Mouse (Mus musculus) 416B (cell line): ENCODE data around the gene Tsr3.
"Not testable (repeated sequence)": the region's sequence is repeated elsewhere in the genome, so short reads cannot be mapped to it uniquely, and the experiment has no call there.

Source experiments
- DNase-seq: peaks from one replicate; pipeline ENCODE4 v3.0.0; 2011; ENCODE audit warnings: low read depth

The Tsr3 gene

DNA sequence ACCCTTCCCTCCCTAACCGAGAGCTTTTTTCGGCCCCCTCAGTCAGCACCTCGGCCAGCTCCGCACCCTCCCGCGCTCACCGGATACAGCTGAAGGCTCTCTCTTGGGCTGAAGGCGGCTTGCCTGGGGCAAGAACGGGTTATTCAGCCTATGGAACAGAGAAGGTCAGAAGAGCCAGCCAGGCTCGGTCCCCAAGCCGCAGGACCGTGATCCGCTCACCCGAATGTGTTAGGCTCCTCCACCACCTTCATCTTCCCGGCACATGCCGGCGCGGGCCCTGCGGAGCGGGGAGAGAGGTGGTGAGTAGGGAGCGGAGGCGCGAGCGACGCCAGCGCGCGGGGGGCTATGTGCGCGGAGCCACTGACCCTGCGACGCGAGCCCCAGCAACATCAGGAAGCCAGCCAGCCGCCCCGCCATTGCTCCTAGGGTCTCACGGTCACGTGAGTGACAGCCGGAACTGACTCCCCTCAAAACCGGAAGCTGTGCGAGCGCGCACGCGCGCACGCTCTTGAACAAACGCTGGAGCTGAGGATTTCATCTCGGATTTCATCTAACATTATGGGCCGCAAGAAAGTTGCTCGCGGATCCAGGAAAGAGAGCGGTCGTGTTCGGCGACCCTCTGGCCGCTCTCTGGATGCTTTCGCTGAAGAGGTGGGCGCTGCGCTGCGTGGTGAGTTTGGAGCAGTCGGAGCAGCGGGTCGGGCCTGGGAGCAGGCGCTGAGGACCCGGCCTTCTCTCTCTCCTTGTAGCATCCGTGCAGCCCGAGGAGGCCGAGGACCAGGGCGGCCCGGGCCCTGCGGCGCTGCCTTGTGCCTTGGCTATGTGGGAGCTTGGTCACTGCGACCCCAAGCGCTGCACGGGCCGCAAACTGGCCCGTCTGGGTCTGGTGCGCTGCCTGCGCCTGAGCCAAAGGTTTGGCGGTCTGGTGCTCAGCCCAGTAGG is at the start of gene Tsr3, which contains the start of gene Gnptg:
TSS of gene Tsr3 (plus strand) at position 476 of the 942 bp plus-strand sequence.
TSS of gene Gnptg (minus strand) at position 430 of the 942 bp plus-strand sequence.
- DNase-seq, result peak; percentile 92

DNA sequence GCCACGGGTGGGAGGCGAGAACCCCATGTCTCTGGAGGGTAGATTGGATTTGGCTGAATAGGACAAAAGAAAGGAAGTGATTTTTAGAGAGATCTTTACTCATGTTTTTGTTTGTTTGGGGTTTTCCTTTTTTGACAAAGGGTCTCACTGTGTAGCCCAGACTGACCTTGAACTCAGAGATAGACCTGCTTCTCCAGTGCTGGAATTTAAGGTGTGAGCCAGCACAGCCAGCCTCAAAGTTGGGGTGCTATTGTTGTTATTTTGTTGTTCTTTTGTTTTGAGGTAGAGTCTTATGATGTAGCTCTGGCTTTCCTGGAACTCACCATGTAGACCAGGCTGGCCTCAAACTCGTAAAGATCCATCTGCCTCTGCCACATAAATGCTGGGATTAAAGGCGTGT is 37.6 kb upstream of the Tsr3 start:
- no peak for DNase-seq

DNA sequence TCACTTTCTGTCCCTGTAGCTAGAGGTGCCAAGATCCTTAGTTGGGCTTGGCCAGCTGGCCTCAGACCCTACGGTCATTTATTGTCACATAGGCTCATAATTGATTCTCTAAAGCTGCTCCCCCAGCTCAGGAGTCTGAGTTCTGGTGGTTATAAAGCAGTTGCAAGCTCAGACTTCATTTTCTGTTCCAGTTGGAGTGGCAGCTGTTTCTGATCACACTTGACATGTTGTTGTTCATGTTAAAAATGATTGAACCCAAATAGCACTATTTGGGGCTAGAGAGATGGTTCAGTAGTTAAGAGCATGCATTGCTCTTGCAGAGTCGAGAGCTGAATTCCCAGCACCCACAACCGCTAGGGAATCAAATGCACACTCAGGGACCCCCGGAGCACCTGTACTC is 30.0 kb upstream of the Tsr3 start:
- DNase-seq, result no peak

DNA sequence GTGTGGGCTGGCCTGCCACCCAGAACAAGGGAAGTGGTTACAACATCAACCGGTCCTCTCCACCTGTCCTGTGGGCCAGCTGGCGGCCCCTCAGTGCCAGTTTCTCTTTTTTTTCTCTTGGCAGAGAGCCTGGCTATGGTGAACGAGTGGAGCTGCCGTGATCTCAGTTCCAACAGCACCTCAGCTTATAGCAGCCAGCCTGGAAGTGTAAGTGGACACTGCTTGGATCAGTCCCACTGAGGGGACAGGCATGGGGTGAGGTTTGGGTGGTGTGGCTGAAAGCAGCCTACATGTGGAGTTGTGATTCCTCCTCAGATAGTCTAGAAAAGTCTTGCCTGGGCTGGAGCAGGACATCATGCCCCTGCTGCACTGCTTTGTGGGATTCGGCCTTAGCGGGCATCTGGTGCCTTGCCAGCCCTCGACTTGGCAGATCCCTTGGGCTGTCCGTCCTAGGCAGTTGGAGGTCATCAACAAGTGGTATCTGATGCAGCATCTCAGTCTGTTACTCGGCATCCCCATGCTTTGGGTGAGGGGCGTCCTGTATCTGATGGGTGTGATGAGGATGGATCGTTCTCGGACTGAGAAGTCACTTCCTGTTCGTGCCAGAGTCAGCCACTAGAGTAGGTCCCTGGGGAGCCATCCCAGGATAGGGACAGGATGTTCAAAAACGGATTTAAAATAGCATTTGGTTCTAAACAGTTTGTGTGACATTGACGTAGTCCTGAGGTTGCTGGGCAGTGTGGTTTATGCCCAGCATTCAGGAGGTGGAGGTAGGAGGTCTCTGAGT is 29.1 kb upstream of the Tsr3 start:
- peak; percentile 38 for DNase-seq

DNA sequence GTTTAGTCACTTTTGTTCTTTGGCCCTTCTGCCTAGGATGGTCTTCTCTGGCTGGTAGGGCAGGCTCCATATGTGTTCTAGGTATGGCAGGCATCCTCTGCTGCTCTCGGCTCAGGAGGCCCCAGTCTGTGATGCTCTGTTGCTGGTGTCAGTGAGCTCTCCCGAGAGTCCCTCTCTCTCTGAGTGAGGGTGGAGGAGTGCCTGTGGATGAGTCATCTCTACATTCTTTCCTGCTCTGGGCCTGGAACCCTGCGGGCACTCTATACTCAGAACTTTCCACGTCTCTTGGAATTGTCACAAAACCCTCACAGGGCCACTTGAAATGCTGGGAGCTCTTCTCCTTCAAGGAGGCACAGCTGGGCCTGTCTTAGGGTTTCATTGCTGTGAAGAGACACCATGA is 28.3 kb upstream of the Tsr3 start:
- no peak for DNase-seq

DNA sequence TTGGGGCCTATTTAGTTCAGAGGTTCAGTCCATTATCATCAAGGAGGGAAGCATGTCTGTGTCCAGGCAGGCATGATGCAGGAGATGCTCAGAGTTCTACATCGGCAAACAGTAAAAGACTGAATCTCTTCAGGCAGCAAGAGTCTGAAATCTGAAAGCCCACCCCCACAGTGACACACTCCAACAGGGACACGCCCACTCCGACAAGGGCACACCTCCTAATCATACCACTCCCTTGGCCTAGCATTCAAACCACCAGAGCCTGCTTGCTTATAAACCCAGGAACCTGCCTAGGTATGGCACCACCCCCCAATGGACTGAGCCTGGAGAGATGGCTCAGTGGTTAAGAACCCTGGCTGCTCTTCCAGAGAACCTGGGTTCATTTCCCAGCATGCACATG is 24.5 kb upstream of the Tsr3 start:
- no peak for DNase-seq

DNA sequence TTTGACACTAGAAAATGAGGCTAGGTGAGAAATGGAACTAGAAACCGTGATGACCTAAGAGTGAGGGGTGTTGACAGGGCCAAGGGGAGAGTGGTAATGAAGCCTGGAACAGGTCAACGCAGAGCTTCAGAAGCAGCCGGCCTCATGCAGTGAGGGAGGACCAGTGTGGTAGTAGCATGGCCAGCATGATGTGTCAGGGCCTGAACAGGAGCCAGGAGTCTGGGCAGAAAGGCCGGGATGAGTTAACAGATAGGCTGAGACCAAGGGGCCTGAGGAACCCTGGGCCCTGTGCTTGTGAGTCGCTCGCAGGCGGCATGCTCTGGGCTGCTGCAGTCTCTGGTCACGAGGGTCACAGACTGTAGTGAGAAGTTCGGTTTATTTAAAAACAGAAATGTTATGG is 21.0 kb upstream of the Tsr3 start:
- no peak for DNase-seq

DNA sequence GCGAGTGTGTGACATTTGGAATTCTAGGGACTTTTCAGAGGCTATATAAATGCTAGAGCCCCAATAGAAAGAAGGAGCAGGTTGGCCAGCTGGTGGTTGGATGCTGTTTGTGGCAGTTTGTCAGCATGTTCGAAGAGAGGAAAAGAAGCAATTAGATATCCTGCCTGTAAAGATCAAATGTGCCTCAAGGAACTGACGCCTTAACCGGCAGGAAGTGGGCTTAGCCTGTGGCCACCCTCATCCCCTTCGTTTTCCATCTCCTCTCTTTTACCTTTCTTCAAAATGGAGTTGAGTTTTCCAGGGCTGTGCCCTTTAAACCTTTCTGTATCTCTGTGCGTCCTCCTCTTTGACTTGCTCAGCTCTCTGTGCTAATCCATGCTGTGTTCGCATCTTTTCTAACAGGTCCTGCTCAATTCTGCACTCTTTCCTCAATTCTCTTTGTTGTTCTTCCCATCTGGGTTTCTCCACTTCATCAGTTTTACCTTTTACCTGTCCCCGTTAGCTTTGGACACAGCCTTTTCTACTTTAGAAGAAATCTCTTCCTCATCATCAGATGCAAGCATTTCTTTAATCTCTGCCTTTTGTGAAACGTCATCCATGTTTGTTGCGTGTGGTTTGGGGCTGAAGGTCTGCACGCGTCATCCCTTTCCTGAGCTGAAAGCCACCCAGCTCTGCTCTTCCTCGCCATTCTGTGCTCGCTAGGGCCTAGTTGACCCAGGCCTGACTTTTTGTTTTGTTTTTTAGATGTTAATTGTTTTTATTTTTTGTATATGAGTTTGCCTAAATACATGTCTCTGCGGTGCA is 20.3 kb upstream of the Tsr3 start:
- DNase-seq, result peak; percentile 37

DNA sequence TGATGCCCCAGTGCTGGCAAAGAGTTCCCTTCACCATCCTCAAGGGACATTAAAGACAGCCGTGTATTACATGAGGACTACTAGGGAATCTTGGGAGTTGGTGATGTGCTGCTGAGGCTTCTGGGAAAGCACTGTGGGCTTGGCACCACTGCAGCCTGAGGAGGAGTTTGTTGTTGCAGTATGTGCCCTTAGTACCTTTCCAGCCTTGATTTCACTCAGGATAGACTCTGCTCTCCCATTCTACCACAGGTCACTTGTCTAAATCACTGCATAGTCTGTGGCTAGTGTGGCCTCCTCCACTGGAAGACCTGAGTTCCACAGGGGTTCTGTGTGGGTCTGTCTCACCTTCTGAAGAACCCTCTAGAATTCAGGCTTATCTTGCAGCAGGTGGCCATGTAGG is 19.2 kb upstream of the Tsr3 start:
- no peak for DNase-seq

DNA sequence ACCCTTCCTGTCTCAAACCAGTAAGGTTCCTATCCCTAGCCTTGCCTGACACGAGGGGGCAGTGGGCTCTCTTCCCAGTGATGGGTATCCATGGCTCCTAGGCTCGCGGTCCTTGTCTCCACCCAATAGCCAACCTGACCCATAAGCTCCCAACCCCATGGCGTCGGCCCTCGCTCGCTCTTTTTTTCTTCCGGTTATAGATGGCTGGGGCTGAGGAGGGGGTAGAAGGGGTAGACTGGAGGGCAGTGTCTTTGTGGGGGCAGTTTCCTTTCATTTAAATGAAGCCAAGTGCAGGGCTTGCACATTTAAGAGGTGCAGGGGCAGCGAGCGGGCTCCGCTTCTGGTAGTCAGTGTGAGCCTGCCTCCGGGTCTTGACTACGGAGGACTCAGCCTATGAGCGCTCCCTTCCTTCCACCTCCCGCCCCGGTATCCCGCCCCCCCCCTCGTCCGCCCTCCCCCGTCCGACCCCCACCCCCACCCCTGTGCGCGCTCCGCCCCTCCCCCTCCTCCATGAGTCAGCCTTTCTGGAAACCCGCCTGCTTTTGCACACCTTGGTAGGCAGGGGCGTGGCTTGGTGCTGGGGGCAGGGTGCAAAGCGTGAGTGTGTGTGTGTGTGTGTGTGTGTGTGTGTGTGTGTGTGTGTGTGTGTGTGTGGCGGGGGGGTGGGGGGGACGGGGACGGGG is 18.0 kb upstream of the Tsr3 start:
- peak; percentile 89 for DNase-seq

DNA sequence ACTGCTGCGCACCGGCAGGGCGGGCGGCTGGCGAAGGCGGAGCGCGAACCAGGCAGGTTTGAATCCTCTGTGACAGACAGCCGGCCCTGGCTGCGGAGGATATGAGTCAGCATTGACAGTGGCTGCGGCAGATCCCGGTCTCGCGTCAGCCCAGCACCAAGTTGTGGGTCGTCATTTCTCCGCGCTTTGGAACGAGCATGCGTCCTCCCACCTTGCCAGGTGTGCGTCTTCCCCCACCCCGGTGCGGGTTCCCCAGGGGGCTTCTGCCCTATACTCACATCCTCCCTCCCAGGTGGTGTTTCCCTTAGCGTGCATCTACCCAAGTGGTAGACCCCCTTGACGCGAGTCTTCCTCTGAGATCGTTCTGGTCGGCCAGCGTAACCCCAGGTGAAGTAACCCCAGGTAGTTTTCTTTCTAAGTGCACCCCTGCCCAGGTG is 17.4 kb upstream of the Tsr3 start:
- peak; percentile 51 for DNase-seq

DNA sequence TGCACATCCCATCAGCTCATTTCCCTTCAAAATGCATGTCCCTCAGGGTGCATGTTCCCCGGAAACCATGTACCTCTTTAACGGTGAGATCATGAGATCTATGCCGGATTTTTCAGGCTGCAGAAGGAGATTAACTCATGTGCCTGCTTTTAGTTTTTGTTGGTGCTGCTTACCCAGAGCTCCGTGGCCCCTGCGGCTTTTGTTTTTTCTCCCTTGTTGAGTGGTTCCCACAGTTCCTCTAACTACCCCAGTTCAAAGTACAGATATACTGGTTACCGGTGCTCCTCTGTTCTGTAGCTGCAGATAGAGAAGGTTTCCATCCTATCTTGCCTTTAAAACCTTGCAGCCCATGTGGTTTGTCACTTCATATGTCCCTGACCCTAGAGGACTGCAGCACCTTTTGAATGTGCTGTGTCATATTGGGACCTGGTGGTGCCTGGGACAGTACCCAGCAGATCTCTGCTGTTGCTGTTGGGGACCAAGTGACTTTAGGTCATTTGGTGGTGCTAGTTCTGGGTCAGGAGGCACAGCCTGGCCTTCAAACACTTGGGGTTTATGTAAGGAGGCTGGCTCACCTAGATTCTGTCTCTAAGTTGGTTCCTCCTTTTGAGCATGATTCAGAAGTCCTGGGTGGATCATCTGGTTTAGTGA is 16.9 kb upstream of the Tsr3 start:
- DNase-seq, result peak; percentile 61

DNA sequence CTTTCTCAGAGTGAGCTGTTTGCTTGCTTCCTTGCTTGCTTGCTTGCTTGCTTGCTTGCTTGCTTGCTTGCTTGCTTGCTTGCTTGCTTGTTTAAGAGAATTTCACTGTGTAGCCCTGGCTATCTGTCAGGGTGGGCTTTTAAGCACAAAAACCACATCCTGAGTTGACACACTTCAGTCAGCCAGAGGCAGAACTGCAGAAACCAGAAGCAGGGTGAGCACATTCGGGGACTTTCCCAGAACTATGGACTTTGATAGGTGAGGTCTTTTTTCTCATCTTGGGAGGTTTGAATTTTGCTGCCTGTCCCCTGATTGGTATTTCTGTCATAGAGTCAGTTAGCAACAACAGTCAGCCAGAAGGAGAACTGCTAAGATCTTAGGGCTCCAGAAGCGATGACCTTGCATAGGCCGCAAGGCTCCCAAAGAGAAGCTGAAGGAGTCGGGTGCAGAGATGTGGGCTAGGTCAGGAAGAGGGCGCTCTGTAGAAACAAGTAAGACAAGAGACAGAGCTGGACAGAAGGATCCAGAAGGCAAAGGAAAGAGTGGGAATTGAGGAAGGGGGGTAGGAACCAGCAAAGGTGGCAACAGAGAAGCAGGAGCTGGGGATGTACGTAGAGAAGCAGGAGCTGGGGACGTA is 15.3 kb upstream of the Tsr3 start:
- peak; percentile 59 for DNase-seq

DNA sequence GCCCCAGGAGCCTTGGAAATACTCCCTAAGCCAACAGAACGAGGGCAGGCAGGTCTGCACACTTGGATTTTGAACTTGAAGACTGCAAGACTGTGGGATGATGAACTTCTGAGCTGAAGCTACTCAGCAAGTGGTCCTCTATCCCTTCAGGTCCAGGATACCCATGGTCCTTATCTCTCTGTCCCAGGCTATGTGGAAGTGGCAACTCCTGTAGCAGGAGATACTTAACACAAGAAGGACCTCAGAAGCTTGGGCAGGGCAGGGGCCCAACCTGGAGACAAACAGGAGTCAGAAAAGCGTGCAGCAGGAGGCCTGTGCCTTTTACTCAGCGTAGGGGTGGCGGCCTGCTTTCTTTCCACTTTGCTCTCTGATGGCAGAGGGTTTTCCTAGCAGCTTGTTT is 14.3 kb upstream of the Tsr3 start:
- DNase-seq, result no peak

DNA sequence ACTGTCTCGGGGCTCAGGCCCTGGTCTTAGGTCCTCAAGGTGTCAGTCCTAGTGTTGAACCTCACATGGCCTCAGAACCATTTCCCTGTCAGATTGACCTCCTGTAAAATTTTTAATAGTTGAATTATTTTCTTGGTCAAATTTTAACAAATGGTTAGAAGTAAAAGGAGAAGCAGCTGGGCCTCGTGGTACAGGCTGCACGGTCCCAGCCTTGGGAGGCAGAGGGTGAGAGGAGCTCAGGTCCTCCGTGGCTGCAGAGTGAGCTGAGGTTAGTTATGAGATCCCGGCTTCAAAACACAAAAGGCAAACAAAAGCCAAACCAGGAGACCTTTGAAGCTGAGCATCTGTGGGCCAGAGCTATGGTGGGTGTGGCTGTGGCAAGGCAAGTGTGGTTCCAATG is 12.0 kb upstream of the Tsr3 start:
- no peak for DNase-seq

DNA sequence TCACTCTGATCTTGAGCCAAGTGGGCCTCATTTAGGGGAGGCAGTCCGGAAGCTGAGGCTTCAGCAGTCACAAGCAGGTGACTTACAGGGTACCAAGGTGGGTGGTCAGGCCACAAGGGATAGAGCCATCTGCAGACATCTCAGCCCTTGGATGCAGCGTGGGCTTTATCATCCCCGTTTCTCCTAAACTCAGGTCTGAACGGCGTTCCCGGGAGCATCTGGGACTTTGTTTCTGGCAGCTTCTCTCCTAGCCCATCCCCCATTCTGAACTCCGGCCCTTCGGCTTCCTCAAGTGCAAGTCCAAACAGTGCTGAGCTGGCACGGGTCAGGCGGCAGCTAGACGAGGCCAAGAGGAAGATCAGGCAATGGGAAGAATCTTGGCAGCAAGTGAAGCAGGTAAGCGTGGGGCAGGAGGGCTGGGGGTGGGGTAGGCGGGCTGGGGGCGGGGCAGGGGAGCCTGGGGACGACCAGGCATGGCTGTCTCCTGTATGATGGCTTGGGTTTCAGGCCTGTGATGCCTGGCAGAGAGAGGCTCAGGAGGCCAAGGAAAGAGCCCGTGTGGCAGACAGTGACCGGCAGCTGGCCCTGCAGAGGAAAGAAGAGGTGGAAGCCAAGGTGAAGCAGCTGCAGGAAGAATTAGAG is 9.8 kb upstream of the Tsr3 start:
- DNase-seq, result not testable (repeated sequence)

DNA sequence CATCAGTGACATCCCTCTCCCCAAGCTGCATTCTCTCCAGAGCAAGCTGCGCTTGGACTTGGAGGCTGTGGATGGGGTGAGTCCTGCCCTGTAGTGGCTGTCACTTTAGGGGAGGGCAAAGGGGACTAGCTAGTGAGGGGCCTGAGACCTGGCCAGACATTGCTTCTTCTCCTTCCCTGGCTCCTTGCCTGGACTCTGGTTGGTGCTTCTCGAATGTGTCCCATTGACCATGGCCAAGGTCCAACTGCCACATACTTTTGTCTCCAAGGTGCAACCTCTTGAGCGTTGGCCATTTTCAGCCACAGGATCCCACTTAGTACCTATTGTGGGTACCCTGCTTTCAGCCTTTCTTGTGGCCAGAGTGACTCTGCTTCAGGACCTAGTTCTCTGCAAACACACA is 9.3 kb upstream of the Tsr3 start:
- no peak for DNase-seq

DNA sequence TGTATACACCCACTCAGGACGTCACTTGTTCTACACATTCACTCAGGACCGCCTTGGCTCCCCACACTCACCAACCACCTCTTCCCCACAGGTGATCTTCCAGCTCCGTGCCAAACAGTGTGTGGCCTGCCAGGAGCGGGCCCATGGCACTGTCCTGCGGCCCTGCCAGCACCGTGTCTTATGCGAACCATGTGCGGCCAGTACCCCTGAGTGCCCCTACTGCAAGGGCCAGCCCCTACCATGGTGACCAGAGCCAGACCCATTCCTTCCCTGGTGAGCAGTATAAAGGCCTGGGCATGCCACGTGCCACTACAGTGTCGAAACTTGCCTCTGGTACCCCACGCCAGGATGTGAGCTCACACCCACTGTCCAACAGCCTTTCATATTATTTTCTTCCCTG is 8.3 kb upstream of the Tsr3 start:
- DNase-seq, result not testable (repeated sequence)

DNA sequence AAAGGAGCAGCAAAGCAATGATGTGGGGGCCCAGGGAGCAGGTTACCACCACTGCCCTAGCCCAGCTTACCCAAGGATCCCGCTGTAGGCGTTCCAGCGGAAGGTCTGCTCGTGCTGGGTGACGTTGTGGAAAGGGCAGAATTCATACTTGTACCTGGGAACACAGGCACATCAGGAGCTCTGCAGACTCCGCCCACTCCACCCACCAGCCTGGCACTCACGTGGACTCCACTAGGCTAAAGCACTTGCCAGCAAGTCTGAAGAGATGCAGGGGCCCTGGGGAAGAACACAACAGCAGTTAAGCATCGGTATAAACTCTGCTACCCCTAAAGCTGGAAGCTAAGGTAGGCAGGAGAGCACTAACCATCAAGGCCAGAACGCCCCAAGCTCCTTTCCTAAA is 4.3 kb upstream of the Tsr3 start:
- no peak for DNase-seq

DNA sequence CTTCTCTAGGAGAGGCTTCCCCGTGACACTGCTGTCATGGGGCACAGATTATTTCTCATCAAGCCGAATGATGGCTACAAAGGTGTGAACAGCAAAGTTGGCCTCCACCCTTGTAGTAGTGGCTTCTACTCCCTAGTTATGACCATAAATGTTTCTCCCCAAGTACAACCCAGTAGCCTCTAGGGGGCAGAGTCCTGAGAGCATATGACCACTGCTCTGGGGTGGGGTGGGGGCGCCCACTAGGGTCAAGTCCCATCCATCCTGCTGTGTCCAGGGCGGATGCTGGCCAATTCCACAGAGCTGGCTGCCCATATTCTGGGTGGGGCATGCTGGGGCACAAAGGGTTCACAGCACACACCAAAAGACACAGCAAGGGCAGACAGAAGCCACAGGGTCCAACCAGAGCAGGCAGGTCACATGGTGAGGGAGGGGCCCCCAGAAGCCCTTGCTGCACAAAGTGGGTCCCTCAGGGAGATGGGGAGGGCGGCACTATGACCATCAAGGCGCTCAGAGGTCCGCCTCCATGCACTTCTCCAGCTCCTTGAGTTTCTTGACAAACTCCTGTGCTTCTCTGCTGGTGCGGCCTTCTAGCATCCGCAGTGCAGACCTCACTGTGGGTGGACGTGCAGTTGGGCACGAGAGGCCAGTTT is 3.3 kb downstream of the Tsr3 start:
- DNase-seq, result no peak
